Mouse (Mus musculus) fat pad, adult 2 months (tissue): ENCODE measurements around the gene Dnmt3b.
"Not testable (repeated sequence)": the region's sequence is repeated elsewhere in the genome, so short reads cannot be mapped to it uniquely, and the experiment has no call there.

Experiments
- DNase-seq: peaks from one replicate; pipeline ENCODE4 v3.0.0-alpha.2; 2011; ENCODE audit warnings: low read depth, low spot score; ENCODE audit errors: extremely low read depth

Gene Dnmt3b

GRCm38 (mm10) chr2:153703389-153703788 is 54.1 kb downstream of the Dnmt3b start:
- DNase-seq = no peak

GRCm38 (mm10) chr2:153710701-153711330 is 61.6 kb downstream of the Dnmt3b start:
- DNase-seq = no peak

GRCm38 (mm10) chr2:153712646-153713091 is 63.4 kb downstream of the Dnmt3b start:
- DNase-seq = no peak

GRCm38 (mm10) chr2:153713227-153713626 is 64.0 kb downstream of the Dnmt3b start:
- DNase-seq = no peak

GRCm38 (mm10) chr2:153717861-153718260 is 68.6 kb downstream of the Dnmt3b start:
- not testable (repeated sequence) for DNase-seq

- no peak for DNase-seq
These were observed 73.8 kb downstream of the Dnmt3b start for GRCm38 (mm10) chr2:153723098-153723497.

- DNase-seq = no peak
These were observed 75.2 kb downstream of the Dnmt3b start for GRCm38 (mm10) chr2:153724424-153724823.

GRCm38 (mm10) chr2:153724871-153725270 is 75.6 kb downstream of the Dnmt3b start:
- no peak for DNase-seq

- no peak for DNase-seq
These were observed 76.0 kb downstream of the Dnmt3b start for GRCm38 (mm10) chr2:153725291-153725690.

GRCm38 (mm10) chr2:153734033-153734432 is 84.8 kb downstream of the Dnmt3b start:
- DNase-seq = no peak
